Mouse (Mus musculus) adrenal gland, postnatal 10 days (tissue): ENCODE data around the gene Gfy. TPM values are rescaled to one million over a fixed set of nuclear protein-coding genes. Genes with fewer than 3 reads are reported as not detected.
"Not testable (repeated sequence)": the region's sequence is repeated elsewhere in the genome, so short reads cannot be mapped to it uniquely, and the experiment has no call there.

Experiments used
- DNase-seq: peaks from one replicate; pipeline ENCODE4 v3.0.0; 2021; ENCODE audit warnings: mixed read lengths
- total RNA-seq, 2 experiments: library from RNA; stranded (reverse); gene quantifications; 2 replicates each; pipeline ENCODE4 v1.2.3; 2021

Gfy gene
- total RNA-seq, 2 experiments from 2014 or later, result not detected

- DNase-seq, result no peak
These were observed 14.0 kb upstream of the Gfy start for GRCm38 (mm10) chr7:45193406-45193805.

- DNase-seq, result no peak
These were observed 13.4 kb upstream of the Gfy start for GRCm38 (mm10) chr7:45192585-45193310.

GRCm38 (mm10) chr7:45191803-45192363 is 12.5 kb upstream of the Gfy start:
- no peak for DNase-seq

- DNase-seq, result no peak
These were observed 11.8 kb upstream of the Gfy start for GRCm38 (mm10) chr7:45191161-45191560.

GRCm38 (mm10) chr7:45190186-45190585 is 10.8 kb upstream of the Gfy start:
- DNase-seq, result no peak

- no peak for DNase-seq
These were observed 10.2 kb upstream of the Gfy start for GRCm38 (mm10) chr7:45189600-45189999.

- no peak for DNase-seq
These were observed 6.6 kb upstream of the Gfy start for GRCm38 (mm10) chr7:45185921-45186320.

GRCm38 (mm10) chr7:45183672-45184071 is 4.3 kb upstream of the Gfy start:
- DNase-seq, result no peak

GRCm38 (mm10) chr7:45182606-45183005 is 3.2 kb upstream of the Gfy start:
- no peak for DNase-seq

GRCm38 (mm10) chr7:45182199-45182601 is 2.8 kb upstream of the Gfy start:
- DNase-seq, result peak; percentile 93

- DNase-seq, result peak; percentile 41
These were observed 2.2 kb upstream of the Gfy start for GRCm38 (mm10) chr7:45181540-45181939.

- DNase-seq, result no peak
These were observed 1.6 kb upstream of the Gfy start, which contains the start of gene Pth2 for GRCm38 (mm10) chr7:45180896-45181477. Gene Pth2 (plus strand): TSS chr7:45180995.

- DNase-seq, result no peak
These were observed 819 bp downstream of the Gfy start for GRCm38 (mm10) chr7:45178550-45178949.

- no peak for DNase-seq
These were observed 3.0 kb downstream of the Gfy start for GRCm38 (mm10) chr7:45176356-45176755.

GRCm38 (mm10) chr7:45175929-45176328 is 3.4 kb downstream of the Gfy start:
- no peak for DNase-seq

GRCm38 (mm10) chr7:45175398-45175797 is 4.0 kb downstream of the Gfy start:
- no peak for DNase-seq

- no peak for DNase-seq
These were observed 4.6 kb downstream of the Gfy start for GRCm38 (mm10) chr7:45174567-45175280.

- DNase-seq, result not testable (repeated sequence)
These were observed 5.6 kb downstream of the Gfy start for GRCm38 (mm10) chr7:45173772-45174171.

- no peak for DNase-seq
These were observed 6.4 kb downstream of the Gfy start for GRCm38 (mm10) chr7:45172974-45173373.

GRCm38 (mm10) chr7:45169495-45169894 is 9.9 kb downstream of the Gfy start:
- DNase-seq, result no peak

GRCm38 (mm10) chr7:45168656-45169055 is 10.7 kb downstream of the Gfy start:
- DNase-seq, result no peak

- no peak for DNase-seq
These were observed 11.5 kb downstream of the Gfy start for GRCm38 (mm10) chr7:45167761-45168445.
